Mouse (Mus musculus): ENCODE data around the gene Tac1.
A peak's percentile ranks its signal among the peaks of the same experiment; 100 is the strongest.
"Not testable (repeated sequence)": the region's sequence is repeated elsewhere in the genome, so short reads cannot be mapped to it uniquely, and the experiment has no call there.

Tac1 gene

DNA sequence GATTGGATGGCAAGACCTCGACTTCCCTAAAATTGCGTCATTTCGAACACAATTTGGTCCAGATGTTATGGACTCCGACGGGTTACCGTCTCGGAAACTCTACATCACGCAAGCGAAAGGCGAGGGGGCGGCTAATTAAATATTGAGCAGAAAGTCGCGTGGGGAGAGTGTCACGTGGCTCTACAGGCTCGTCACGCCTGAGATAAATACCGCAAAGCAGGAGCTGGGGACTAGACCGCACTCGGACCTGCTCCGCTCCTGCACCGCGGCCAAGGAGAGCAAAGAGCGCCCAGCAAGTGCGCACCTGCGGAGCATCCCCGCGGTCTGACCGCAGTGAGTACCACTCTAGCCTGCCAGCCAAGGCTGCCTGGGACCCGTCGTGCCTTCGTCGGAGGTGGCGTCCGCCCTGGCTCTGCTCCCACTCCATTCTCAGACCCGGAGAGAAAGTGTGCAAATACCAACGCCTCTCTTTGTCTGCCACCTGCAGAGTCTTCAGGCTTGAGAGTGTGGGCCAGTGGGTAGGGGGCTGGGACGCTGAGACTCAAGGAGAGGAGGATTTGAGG, at the start of gene Tac1:
Tac1 (plus strand) TSS at position 51 of the 563 bp plus-strand sequence.
- peak; percentile 45 for DNase-seq

DNA sequence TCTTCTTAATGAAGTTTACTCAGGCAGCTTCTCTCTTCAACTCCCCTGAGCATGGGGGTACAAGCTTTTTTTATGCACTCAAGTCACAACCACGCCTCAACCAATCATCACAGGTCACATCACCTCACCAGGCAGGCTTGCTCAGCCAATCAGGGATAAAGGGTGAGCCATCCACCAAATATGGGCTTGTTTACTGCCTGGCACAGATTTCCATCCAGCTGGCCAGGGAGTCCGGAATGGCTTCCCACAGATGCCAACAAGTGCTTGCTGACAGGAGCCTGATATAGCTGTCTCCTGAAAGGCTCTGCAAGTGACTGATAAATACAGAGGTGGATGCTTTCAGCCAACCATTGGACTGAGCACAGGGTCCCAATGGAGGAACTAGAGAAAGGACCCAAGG, 11.2 kb upstream of the Tac1 start:
- not testable (repeated sequence) for DNase-seq

GRCm38 (mm10) chr6:7555688-7556476, 1.2 kb downstream of the Tac1 start:
- peak; percentile 31 for DNase-seq

DNA sequence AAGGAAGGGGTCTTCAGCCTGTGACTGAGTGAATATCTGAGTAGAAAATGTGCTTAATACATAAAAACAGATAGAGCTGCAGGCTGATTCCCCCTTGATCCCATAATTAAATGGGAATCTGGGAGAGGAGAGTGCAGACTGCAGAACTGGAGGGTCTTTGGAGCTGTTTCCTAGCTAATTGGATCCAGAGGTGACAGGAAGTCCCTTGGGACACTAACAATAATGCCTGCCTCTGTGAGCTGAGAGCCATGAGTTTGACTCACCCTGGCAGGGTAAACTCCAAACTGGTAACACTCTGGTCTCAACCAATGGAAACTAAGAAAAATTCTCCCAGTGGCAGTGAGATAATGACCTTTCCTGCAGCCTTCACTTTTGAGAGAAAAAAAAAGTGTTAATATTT, 3.5 kb downstream of the Tac1 start:
- peak; percentile 63 for DNase-seq

GRCm38 (mm10) chr6:7562524-7562923, 7.8 kb downstream of the Tac1 start:
- DNase-seq = peak; percentile 22

GRCm38 (mm10) chr6:7564537-7564936, 9.9 kb downstream of the Tac1 start:
- no peak for DNase-seq

GRCm38 (mm10) chr6:7571144-7571543, 16.5 kb downstream of the Tac1 start:
- no peak for DNase-seq

GRCm38 (mm10) chr6:7578031-7578430, 23.4 kb downstream of the Tac1 start:
- DNase-seq = no peak

DNA sequence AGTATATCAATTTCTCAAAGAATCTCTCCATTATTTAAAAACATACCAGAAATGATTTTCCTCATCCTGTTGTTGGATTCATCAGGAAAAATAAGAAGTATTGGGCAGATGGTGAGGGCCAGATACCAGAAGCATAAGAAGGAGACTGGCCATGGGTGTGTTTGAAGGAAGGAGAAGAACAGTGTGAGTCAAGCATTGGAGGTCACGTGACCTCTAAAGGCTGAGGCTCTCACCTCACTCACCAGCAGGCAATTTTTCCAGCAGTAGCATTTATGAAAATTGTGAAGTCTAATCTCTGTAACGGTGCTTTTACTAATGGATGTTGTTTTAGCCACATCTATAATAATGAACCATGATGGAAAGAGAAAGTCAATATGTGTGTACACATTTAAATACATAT, 39.8 kb downstream of the Tac1 start:
- no peak for DNase-seq

DNA sequence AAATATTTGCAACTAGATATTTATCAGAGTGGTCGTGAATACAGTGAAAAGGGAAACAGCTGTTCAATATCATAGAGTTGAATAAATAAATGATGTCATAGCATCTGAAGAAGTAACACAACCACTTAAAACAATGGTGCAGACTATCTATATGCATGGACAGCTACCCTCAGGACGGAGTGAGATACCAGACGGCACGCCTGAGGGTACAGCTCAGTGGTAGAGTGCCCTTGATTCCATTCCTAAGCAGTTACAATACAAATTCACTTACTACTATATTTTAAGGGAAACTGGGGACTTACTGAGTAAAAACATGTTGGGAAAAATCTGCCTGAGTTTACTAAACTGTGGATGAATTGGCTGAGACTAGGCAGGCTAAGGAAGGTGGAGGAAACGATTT, 43.7 kb downstream of the Tac1 start:
- DNase-seq = no peak

DNA sequence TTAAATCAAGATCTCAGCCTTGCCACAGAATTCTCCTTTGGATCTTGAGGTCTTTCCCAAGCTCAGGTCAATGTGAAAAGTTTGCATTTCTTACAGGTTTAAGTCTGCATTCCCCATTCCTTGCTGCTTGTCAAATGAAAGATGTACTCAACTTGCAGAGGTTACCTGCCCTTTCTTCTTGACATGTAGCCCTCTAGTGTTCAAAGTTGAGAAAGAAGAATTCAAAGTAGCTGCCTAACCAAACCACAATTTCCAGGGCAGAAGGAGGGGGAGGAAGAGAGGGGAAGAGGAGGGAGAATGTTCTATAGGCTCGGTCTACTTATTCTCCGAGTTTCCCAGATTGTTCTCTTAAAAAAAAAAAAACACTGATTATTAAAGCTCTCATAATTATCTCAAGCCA, 45.5 kb downstream of the Tac1 start:
- peak; percentile 47 for DNase-seq

GRCm38 (mm10) chr6:7601353-7602094, 46.8 kb downstream of the Tac1 start:
- no peak for DNase-seq

DNA sequence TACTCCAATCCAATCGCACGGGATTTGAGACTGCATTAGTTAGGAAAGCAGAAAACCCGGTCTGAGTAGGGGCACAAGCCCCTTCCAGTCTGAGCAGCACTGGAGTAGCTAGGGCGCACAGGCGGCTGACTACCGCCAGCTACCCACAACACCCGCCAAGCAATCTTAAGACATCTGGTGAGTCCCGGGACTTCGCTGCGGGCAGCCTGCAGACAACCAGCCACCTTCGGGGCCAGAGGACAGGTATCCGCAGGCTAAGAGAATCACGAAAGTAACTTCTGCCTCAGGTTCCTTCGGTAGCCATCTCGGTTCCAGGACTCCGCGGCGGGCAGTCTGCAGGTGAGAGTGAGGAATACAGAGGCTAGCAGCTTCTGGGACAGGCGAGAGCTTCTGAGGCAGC, 59.0 kb downstream of the Tac1 start:
- DNase-seq = not testable (repeated sequence)

Measured in embryo, embryonic 11 days (tissue).